Mouse (Mus musculus) right cerebral cortex, adult 2 months (tissue): ENCODE results near the gene Selenbp1.
A peak's percentile ranks its signal among the peaks of the same experiment; 100 is the strongest.

Experiments
- DNase-seq, 2 experiments: peaks; one replicate each; pipeline ENCODE4 v3.0.0; 2021 to 2022; ENCODE audit warnings: low spot score in 2 of 2

Selenbp1 gene

DNA sequence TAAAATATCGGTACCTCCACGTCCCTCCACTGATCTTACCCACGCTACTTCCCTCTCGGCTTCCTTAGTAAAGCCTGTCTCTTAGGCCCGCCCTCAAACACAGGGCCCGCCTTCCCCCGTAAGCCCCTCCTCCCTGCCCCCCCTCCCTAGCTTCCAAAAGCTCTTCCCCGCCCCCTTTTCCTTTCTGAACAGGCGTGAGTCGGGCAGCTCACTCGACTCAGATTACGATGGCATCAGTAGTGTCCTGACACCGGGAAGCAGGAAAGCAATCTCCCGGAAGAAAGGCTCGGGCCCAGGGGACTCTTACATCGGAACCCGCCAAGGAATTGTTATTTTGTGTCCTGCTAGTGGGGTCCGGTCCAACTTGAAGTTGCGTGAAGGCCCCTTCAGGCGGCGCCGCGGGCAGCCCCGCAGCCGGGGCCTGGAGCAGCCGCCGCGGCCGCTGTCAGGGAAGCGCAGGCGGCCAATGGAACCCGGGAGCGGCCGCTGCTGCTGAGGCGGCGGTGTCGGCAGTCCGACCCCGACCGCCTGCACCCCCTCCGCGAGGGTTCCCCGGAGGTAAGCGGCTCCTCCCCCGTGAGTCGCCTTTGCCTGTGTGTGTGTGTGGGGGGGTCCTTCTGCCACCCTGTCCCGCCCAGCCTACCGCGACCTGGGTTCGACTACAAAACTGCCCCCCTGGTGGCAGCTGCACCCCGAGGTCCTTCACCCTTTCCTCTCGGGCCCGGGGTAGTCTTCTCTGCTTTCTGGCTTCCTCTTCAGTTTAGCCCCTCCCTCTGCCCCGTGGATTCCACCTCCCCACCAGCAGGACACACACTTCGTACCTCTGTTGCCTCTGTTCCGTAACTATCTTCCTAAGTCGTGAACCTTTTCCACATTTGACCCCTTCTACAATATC is 41.9 kb downstream of the Selenbp1 start, which contains the start of gene Pi4kb:
Gene Pi4kb (plus strand): TSS at position 204 of the 895 bp plus-strand sequence.
- DNase-seq: peak; percentile 75 to 84

DNA sequence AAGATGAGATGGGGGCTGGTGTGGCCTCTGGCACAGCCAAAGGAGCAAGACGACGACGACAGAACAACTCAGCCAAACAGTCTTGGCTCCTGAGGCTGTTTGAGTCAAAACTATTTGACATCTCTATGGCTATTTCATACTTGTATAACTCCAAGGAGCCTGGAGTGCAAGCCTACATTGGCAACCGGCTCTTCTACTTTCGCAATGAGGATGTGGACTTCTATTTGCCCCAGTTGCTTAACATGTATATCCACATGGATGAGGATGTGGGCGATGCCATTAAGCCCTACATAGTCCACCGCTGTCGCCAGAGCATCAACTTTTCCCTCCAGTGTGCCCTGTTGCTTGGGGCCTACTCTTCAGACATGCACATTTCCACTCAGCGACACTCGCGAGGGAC is 51.5 kb downstream of the Selenbp1 start:
- DNase-seq: no peak

- no peak for DNase-seq
Measured at GRCm38 (mm10) chr3:94985513-94985912, 52.7 kb downstream of the Selenbp1 start.

DNA sequence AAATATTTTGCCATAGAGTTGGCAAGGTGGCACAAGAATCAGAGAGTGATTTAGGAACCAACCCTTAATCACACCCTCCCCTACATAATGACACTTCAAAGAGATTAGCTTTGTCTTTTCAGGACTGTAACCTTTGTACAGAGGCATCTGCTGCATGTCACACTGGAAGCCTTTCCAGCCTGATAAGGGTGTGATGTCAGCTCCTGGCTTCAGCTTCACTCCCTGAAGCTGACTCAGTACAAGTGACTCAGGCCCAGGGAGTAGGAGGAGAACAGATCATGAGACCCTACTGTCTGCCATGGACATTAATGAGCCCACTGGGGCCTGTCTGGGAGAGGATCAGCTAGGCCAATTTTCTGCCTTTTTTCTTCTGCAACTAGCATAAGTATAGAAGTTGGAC is 54.7 kb downstream of the Selenbp1 start:
- peak in 1 of 2 experiments; percentile 23 for DNase-seq

DNA sequence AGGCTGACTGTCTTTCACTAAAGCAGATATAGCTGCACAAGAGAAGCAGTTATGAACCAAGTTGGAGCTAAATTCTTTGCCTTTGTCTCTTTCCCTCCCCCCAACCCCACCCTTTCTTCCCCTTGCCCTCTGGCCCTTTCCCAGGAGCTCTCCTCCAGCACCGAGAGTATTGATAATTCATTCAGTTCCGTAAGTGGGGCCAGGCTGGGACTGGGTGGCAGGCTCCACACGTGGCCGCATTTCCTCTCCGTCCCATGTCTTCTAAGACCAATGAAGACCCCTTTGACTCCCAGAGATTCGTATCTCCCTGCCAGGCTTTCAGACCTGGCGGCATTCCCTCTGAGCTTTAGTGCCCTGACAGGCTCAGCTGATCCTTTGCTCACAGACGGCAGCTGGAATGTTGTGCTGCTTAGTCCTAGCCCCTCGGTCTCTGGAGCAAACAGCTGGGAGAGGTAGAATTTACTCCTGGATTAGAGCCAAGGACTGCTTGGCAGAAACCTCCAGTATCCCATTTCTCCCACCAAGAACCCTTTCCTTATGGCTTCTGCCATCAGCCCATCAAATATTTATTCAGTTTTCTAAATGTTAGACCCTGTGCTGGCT is 56.4 kb downstream of the Selenbp1 start:
- no peak for DNase-seq
